Comparison of ENCODE assay signal across 13 mouse cellular contexts in the genomic region with DNA sequence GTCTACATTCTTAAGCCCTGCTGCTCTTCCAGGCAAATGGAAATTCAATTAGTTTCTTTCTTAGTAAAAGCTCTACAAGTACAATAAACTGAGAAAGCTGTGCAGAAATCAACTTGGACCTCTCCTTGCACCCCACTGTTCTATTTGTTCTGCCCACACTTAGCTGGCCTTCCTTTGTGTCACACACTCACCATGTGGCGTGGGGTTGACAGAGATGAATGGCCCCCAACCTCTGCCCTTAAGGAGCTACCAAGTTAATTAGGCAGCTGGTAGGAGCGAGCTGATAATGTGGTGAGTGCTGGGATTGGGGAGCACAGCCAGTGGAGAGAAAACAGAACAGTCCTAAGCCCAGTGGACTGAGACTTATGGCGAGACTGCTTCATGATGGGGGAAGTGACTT.
"Had no signal": no experiment of that assay in that cellular context is flagged by ENCODE, and none has a peak within 500 bp of the region (broad histone marks: within the 10 kb centered on the region; RNA-seq: fewer than 3 reads in every experiment).

No protein-coding gene starts in this region.

- H3K9me3 ChIP-seq: kidney, embryonic 15.5 days; limb, embryonic 15.5 days; liver, embryonic 12.5 days; midbrain, embryonic 15.5 days; neural tube, embryonic 13.5 days had no signal

- H3K4me3 ChIP-seq: kidney, embryonic 15.5 days; left cerebral cortex, adult 2 months; limb, embryonic 15.5 days; liver, embryonic 12.5 days; midbrain, embryonic 15.5 days; neural tube, embryonic 13.5 days had no signal

- H3K27ac ChIP-seq: kidney, embryonic 15.5 days; left cerebral cortex, adult 2 months; limb, embryonic 15.5 days; liver, embryonic 12.5 days; midbrain, embryonic 15.5 days; neural tube, embryonic 13.5 days had no signal

- H3K4me1 ChIP-seq: kidney, embryonic 15.5 days; liver, embryonic 12.5 days; midbrain, embryonic 15.5 days; neural tube, embryonic 13.5 days had no signal

- H3K4me2 ChIP-seq: kidney, embryonic 15.5 days; limb, embryonic 15.5 days; liver, embryonic 12.5 days; lung, embryonic 14.5 days; midbrain, embryonic 11.5 days; midbrain, embryonic 15.5 days; neural tube, embryonic 13.5 days had no signal

- ATAC-seq: liver, embryonic 12.5 days; midbrain, embryonic 15.5 days had no signal

- DNase-seq: kidney, postnatal 14 days; lung, embryonic 14.5 days; lung, postnatal 10 days; lung, postnatal 4 days; right cerebral cortex, postnatal 14 days; thymus, postnatal 4 days had no signal

- H3K36me3 ChIP-seq: kidney, embryonic 15.5 days; limb, embryonic 15.5 days; liver, embryonic 12.5 days; midbrain, embryonic 15.5 days; neural tube, embryonic 13.5 days had no signal

- H3K9ac ChIP-seq: kidney, embryonic 15.5 days; limb, embryonic 15.5 days; liver, embryonic 12.5 days; lung, embryonic 14.5 days; midbrain, embryonic 15.5 days; neural tube, embryonic 13.5 days had no signal
